Mouse (Mus musculus): Measurements from ENCODE around the gene Sema7a. TPM values are rescaled to one million over a fixed set of nuclear protein-coding genes. Genes with fewer than 3 reads are reported as not detected.

Sema7a gene
- total RNA-seq, 2 experiments from 2014 or later = 83.9 to 92.6 TPM

- no peak for DNase-seq (ENCODE audit: extremely low spot score in 1 of 2, low spot score in 1 of 2)
Observed at GRCm38 (mm10) chr9:58005753-58006461, 66.0 kb downstream of the Sema7a start, which contains the start of gene Cyp11a1. Cyp11a1 (plus strand) TSS chr9:58006411.

GRCm38 (mm10) chr9:58008336-58009014 lies 68.6 kb downstream of the Sema7a start:
- DNase-seq (ENCODE audit: extremely low spot score in 1 of 2, low spot score in 1 of 2) = no peak

- DNase-seq (ENCODE audit: extremely low spot score in 1 of 2, low spot score in 1 of 2) = peak; percentile 31 to 33
Observed at GRCm38 (mm10) chr9:58009015-58009362, 69.1 kb downstream of the Sema7a start.

- DNase-seq (ENCODE audit: extremely low spot score in 1 of 2, low spot score in 1 of 2) = no peak
Observed at GRCm38 (mm10) chr9:58009588-58009987, 69.7 kb downstream of the Sema7a start.

- no peak for DNase-seq (ENCODE audit: extremely low spot score in 1 of 2, low spot score in 1 of 2)
Observed at GRCm38 (mm10) chr9:58011027-58011426, 71.1 kb downstream of the Sema7a start.

GRCm38 (mm10) chr9:58011552-58011951 lies 71.6 kb downstream of the Sema7a start:
- no peak for DNase-seq (ENCODE audit: extremely low spot score in 1 of 2, low spot score in 1 of 2)

Other genes with a start within 250 kb of the Sema7a start
- 10 to 100 TPM; 14.0 to 15.2 TPM for gene Edc3, start 231.6 kb upstream of the Sema7a start, total RNA-seq (2021)
- gene Clk3, start 174.3 kb upstream of the Sema7a start, total RNA-seq (2021) = 10 to 100 TPM; 72.9 to 75.2 TPM
- gene Arid3b, start 103.3 kb upstream of the Sema7a start, total RNA-seq (2021) = 1 to 10 TPM; 4.8 to 9.9 TPM
- 100 to 1,000 TPM; 100 to 101 TPM for gene Ubl7, start 29.1 kb upstream of the Sema7a start, total RNA-seq (2021)
- gene Cyp11a1, start 66.3 kb downstream of the Sema7a start, total RNA-seq (2021) = 1 to 10 TPM; 1.1 to 3.1 TPM
- gene Stra6, start 123.7 kb downstream of the Sema7a start, total RNA-seq (2021) = 10 to 100 TPM in 1 of 2 experiments, 1 to 10 TPM in 1; 9.3 to 12.9 TPM
- gene Ccdc33, start 178.7 kb downstream of the Sema7a start, total RNA-seq (2021) = 1 to 10 TPM in 1 of 2 experiments, under 1 TPM in 1; 0.49 to 2.4 TPM